Mouse (Mus musculus): ENCODE data around the gene Mtmr3. TPM values are rescaled to one million over a fixed set of nuclear protein-coding genes. Genes with fewer than 3 reads are reported as not detected.

Gene Mtmr3
- total RNA-seq, 2 experiments from 2014 or later, result 31.2 to 54.5 TPM

Other genes with a start within 250 kb of the Mtmr3 start
- gene Hormad2, start 153.8 kb downstream of the Mtmr3 start, total RNA-seq (2015), result 2.6 and 2.8 TPM in 2 replicates
- gene Hormad2, start 153.8 kb downstream of the Mtmr3 start, total RNA-seq (2017), result 0.87 TPM in 1 of 2 replicates, not detected in the other
- not detected in 2 replicates for gene Gm11032, start 25.2 kb upstream of the Mtmr3 start, total RNA-seq (2015)
- not detected in 2 replicates for gene Gm11032, start 25.2 kb upstream of the Mtmr3 start, total RNA-seq (2017)
- gene Ascc2, start 42.9 kb upstream of the Mtmr3 start, total RNA-seq (2015), result 15.3 and 19.6 TPM in 2 replicates
- 16.2 and 23.7 TPM in 2 replicates for gene Ascc2, start 42.9 kb upstream of the Mtmr3 start, total RNA-seq (2017)
- gene Uqcr10, start 109.5 kb upstream of the Mtmr3 start, total RNA-seq (2015), result 195 and 210 TPM in 2 replicates
- gene Uqcr10, start 109.5 kb upstream of the Mtmr3 start, total RNA-seq (2017), result 126 and 138 TPM in 2 replicates
- gene Zmat5, start 109.8 kb upstream of the Mtmr3 start, total RNA-seq (2015), result 38.8 and 40.6 TPM in 2 replicates
- 8.2 and 10.8 TPM in 2 replicates for gene Zmat5, start 109.8 kb upstream of the Mtmr3 start, total RNA-seq (2017)
- not detected in 2 replicates for gene Cabp7, start 151.9 kb upstream of the Mtmr3 start, total RNA-seq (2015)
- not detected in 2 replicates for gene Cabp7, start 151.9 kb upstream of the Mtmr3 start, total RNA-seq (2017)